Mouse (Mus musculus) lung, postnatal 14 days (tissue): ENCODE results near the gene Tom1l1.

ENCODE experiments used
- DNase-seq: peaks from one replicate; pipeline ENCODE4 v3.0.0; 2021

Tom1l1 gene

DNA sequence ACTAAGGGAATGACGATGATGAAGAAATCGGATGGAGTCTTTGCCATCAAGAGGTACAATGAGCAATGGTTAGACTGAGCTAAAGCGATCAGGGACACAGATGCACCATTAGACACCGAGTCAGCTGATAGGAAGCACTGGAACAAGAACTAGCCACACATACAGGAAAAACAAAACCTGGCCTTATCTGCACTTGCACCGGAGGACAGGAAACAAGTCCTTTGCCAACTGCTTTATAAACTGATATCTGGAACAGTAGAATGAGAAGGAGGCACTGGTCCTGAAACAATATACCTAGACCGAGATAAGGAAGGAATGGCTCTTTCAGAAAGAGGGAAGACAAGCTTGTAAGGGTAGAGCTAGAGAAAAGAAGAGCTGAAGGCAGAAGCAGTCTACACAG is 73.4 kb downstream of the Tom1l1 start:
- no peak for DNase-seq

DNA sequence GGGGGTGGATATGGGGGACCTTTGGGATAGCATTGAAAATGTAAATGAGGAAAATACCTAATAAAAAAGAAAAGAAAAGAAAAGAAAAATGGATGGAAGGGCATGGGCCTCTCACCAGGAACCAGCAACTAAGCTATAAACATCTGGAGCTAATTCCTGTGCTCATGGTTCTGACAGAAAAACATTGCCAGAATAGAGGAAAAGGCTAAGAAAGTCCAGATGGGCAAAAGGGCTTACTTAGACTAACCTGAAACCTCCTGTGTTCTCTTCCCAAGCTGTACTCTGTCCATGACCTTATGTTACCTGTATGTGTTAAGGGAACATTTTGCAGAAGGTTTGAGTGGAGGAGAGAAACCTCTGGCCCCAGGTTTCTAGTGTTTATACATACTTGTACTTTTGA is 76.0 kb downstream of the Tom1l1 start:
- DNase-seq = no peak

DNA sequence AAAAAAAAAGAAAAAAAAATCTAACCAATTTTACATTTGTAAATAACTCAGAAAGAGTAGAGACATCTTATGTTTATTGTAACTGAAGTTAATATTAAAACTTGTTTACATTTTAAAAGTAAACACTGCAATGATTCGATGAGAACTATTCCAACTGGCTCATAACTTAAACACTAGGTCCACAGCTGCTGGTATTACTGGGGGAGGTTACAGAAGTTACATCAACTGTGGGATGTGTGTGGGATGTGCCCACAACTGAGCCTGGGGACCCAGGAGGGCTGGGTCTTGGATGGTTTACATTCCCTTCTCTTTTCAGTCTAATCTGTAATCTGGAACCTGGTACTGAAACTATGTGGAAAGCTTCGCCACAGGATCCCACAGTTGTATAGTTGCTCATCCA is 85.1 kb downstream of the Tom1l1 start:
- no peak for DNase-seq

DNA sequence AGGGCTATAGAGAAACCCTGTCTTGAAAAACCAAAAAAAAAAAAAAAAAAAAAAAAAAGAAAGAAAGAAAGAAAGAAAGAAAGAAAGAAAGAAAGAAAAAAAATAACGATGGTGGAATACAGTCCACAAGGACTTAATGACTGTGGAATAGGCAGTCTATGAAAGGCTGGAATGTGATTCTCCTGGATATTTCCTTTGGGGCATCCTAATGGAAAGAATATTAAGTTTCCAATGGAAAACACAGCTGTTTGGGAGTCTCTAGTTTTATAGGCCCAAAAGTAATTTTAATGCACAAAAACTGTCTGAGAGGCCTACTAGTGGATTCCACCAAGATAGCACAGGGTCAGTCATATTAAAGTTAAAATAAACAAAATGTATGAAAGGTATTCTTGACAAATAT is 92.3 kb downstream of the Tom1l1 start:
- DNase-seq = no peak
